Mouse (Mus musculus) embryonic facial prominence, embryonic 12.5 days (tissue): ENCODE data around the gene Pld2. TPM values are rescaled to one million over a fixed set of nuclear protein-coding genes. Genes with fewer than 3 reads are reported as not detected.
"Not testable (repeated sequence)": the region's sequence is repeated elsewhere in the genome, so short reads cannot be mapped to it uniquely, and the experiment has no call there.

Experiments
- ATAC-seq: fragments of 200-750 bp; cut with Nextera tagmentation; 2 replicates; pipeline ENCODE4 v1.8.0; 2017; ENCODE audit not compliant: insufficient number of reproducible peaks, insufficient read depth, low FRiP score, low TSS enrichment
- H3K27ac ChIP-seq: fragments of 300-500 bp; sonication (generic); 2 replicates; pipeline ENCODE4 v1.5.1; 2016; ENCODE audit warnings: mild to moderate bottlenecking
- H3K27me3 ChIP-seq: fragments of 300-500 bp; sonication (generic); 2 replicates; pipeline ENCODE4 v1.6.1; 2016; ENCODE audit warnings: mild to moderate bottlenecking, moderate library complexity
- H3K36me3 ChIP-seq: fragments of 300-500 bp; sonication (generic); 2 replicates; pipeline ENCODE4 v1.6.1; 2016; ENCODE audit warnings: mild to moderate bottlenecking
- H3K4me1 ChIP-seq: fragments of 300-500 bp; sonication (generic); 2 replicates; pipeline ENCODE4 v1.6.1; 2016
- H3K4me2 ChIP-seq: fragments of 300-500 bp; sonication (generic); replicated peaks from 2 replicates; pipeline ENCODE4 v1.6.1; 2016; ENCODE audit warnings: mild to moderate bottlenecking, moderate library complexity
- H3K4me3 ChIP-seq: fragments of 300-500 bp; sonication (generic); 2 replicates; pipeline ENCODE4 v1.5.1; 2016; ENCODE audit warnings: mild to moderate bottlenecking
- H3K9ac ChIP-seq: fragments of 300-500 bp; sonication (generic); 2 replicates; pipeline ENCODE4 v1.6.1; 2016; ENCODE audit warnings: mild to moderate bottlenecking, moderate library complexity
- H3K9me3 ChIP-seq: fragments of 300-500 bp; sonication (generic); 2 replicates; pipeline ENCODE4 v1.6.1; 2016; ENCODE audit warnings: mild to moderate bottlenecking, moderate library complexity
- WGBS: fragments of 180-500 bp; shearing (Covaris S2); methylation state at CpG from one replicate; pipeline ENCODE4 v1.1.7; 2016; 5-methylcytosine and 5-hydroxymethylcytosine counted together
- polyA plus RNA-seq: library from polyadenylated mRNA; unstranded; fragments of >200 nt; fragmentation: Nextera tagmentation; extraction: Ambion mirVana; gene quantifications from 2 replicates; pipeline ENCODE4 v1.2.1, GENCODE M21; 2016

Gene Pld2
- polyA plus RNA-seq, 1 experiment from 2014 or later = 6.7 TPM

GRCm38 (mm10) chr11:70562287-70562994 lies 22.6 kb downstream of the Pld2 start, which contains the start of gene Mink1:
Gene Mink1, plus strand, starts transcription at chr11:70562881.
- under 1% methylated on average over 43 of the region's 57 CpGs for WGBS
- Histone ChIP-seq H3K4me1 (peaks cover 27% of the 10 kb centered on the region), H3K27me3 (no peaks in the 10 kb centered on the region), H3K9me3 (no peaks in the 10 kb centered on the region), H3K27ac (peak within 1 kb of the TSS; percentile 88), H3K4me3 (peak within 1 kb of the TSS; percentile 82), H3K36me3 (no peaks in the 10 kb centered on the region), H3K4me2 (peak within 1 kb of the TSS; percentile 78), H3K9ac (peak within 1 kb of the TSS; percentile 83)
- ATAC-seq = peak; percentile 86

GRCm38 (mm10) chr11:70562995-70563469 lies 23.2 kb downstream of the Pld2 start:
- ATAC-seq = peak; percentile 19
- H3K9me3 ChIP-seq = no peaks in the 10 kb centered on the region
- WGBS = 0% methylated on average over 28 of the region's 31 CpGs
- peak overlapping the region; percentile 78 for H3K4me2 ChIP-seq
- peak overlapping the region; percentile 83 for H3K9ac ChIP-seq
- H3K27me3 ChIP-seq = no peaks in the 10 kb centered on the region
- peak overlapping the region; percentile 82 for H3K4me3 ChIP-seq
- H3K36me3 ChIP-seq = no peaks in the 10 kb centered on the region
- H3K27ac ChIP-seq = peak overlapping the region; percentile 88
- peaks cover 27% of the 10 kb centered on the region for H3K4me1 ChIP-seq

- Histone ChIP-seq H3K36me3 (no peaks in the 10 kb centered on the region), H3K9ac (peak overlapping the region; percentile 83), H3K4me2 (peak overlapping the region; percentile 78), H3K4me3 (peak overlapping the region; percentile 82), H3K4me1 (peaks cover 27% of the 10 kb centered on the region), H3K27me3 (no peaks in the 10 kb centered on the region), H3K27ac (peak overlapping the region; percentile 88), H3K9me3 (no peaks in the 10 kb centered on the region)
- 0 out of 2 replicates have a peak, but pooled peaks have one; percentile 43 for ATAC-seq
- under 1% methylated on average over 25 of the region's 25 CpGs for WGBS
These were observed 23.8 kb downstream of the Pld2 start for GRCm38 (mm10) chr11:70563470-70564275.

- Histone ChIP-seq H3K4me1 (peaks cover 27% of the 10 kb centered on the region), H3K36me3 (no peaks in the 10 kb centered on the region), H3K27ac (peak overlapping the region; percentile 88), H3K4me3 (peak overlapping the region; percentile 82), H3K27me3 (no peaks in the 10 kb centered on the region), H3K9ac (peak overlapping the region; percentile 83), H3K4me2 (peak overlapping the region; percentile 78), H3K9me3 (no peaks in the 10 kb centered on the region)
- no peak for ATAC-seq
- WGBS = 35% methylated on average over 4 of the region's 4 CpGs
These were observed 24.5 kb downstream of the Pld2 start for GRCm38 (mm10) chr11:70564276-70564873.

GRCm38 (mm10) chr11:70566586-70566985 lies 26.7 kb downstream of the Pld2 start:
- H3K27ac ChIP-seq = no peak overlapping the region
- no peak overlapping the region for H3K4me3 ChIP-seq
- WGBS = 77% methylated on average over 7 of the region's 7 CpGs
- no peaks in the 10 kb centered on the region for H3K27me3 ChIP-seq
- H3K4me2 ChIP-seq = no peak overlapping the region
- no peak for ATAC-seq
- H3K9me3 ChIP-seq = no peaks in the 10 kb centered on the region
- peaks cover 27% of the 10 kb centered on the region for H3K4me1 ChIP-seq
- H3K9ac ChIP-seq = no peak overlapping the region
- H3K36me3 ChIP-seq = no peaks in the 10 kb centered on the region

DNA sequence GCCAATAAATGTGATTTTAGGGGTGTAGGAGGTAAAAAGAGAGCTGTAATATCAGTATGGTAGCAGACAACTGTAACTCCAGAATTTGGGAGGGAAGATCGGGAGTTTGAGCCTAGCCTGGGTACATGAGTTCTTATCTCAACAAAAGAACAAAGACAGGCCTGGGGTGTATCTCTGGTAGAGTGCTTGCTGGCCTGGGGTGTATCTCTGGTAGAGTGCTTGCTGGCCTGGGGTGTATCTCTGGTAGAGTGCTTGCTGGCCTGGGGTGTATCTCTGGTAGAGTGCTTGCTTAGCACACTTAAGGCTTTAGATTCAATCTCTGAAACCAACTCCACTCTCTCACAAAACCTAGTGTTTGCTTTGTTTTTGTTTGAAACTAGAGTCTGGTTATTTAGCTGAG lies 30.8 kb downstream of the Pld2 start:
- H3K4me2 ChIP-seq, H3K36me3 ChIP-seq, ATAC-seq, H3K27me3 ChIP-seq, H3K4me3 ChIP-seq, H3K9me3 ChIP-seq, H3K27ac ChIP-seq, H3K9ac ChIP-seq: not testable (repeated sequence)
- peaks cover 10% of the 10 kb centered on the region for H3K4me1 ChIP-seq
- 95% methylated on average over 1 of the region's 1 CpGs for WGBS

DNA sequence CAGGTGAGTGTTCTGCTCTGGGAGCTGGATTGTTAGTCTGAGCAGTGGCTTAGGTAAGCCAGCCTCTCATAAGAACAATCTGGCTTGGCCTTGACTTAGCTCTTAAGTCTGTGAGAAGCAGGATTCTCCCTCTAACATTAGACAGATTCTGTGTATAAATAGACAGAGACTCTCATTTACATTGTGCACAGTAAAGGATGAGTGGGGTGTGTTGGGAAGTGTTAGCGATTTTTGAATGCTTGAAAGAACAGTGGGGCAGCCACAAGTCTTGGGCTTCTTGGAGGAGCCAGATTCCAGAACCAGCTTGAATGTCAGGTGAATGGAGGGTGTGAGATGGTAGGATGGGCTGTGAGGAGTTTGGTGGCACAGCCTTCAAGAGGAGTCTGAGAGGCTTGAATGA lies 31.8 kb downstream of the Pld2 start:
- Histone ChIP-seq H3K27ac (no peak overlapping the region), H3K4me1 (peaks cover 5% of the 10 kb centered on the region; the same call in 1 of the 2 replicates)
- WGBS = 82% methylated on average over 1 of the region's 1 CpGs

DNA sequence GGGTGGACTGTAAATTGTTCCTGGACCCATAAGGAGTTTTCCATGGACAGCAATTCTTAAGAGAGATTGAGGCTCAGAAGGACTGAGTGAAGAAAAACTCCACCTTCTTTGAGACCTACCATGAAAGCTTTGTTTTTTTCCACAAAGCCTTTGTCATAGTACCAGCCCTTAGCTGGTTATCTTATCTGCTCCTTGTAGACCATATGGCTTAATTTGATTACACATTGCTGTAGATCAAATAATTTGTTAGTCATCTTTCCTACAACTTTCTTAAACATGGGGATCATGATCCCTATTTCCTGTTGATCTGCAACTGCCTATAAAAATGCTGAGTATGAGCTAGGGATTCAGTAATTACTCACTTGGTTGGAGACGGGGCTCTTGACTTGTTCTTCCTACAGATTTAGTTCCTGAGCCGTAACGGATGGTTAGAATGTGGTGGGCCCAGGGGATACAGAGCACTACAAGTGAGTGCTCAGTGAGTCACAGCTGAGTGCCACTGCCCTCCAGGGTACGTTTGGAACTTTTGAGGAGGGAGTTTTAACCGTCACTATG lies 32.6 kb downstream of the Pld2 start:
- Histone ChIP-seq H3K9me3 (no peaks in the 10 kb centered on the region), H3K27me3 (no peaks in the 10 kb centered on the region), H3K36me3 (no peaks in the 10 kb centered on the region; the same call in 1 of the 2 replicates), H3K4me1 (peaks cover 11% of the 10 kb centered on the region; the same call in 1 of the 2 replicates), H3K9ac (no peak overlapping the region), H3K4me3 (no peak overlapping the region), H3K27ac (no peak overlapping the region), H3K4me2 (no peak overlapping the region)
- 61% methylated on average over 5 of the region's 5 CpGs for WGBS
- ATAC-seq = no peak

More for the DNA sequence above, 31.8 kb downstream of the Pld2 start:
- no peak for ATAC-seq
- H3K4me3 ChIP-seq = no peak overlapping the region
- no peak overlapping the region for H3K4me2 ChIP-seq
- H3K9ac ChIP-seq = no peak overlapping the region
- H3K27me3 ChIP-seq = no peaks in the 10 kb centered on the region
- H3K9me3 ChIP-seq = no peaks in the 10 kb centered on the region
- H3K36me3 ChIP-seq = no peaks in the 10 kb centered on the region; the same call in 1 of the 2 replicates

GRCm38 (mm10) chr11:70573872-70574271 lies 34.0 kb downstream of the Pld2 start:
- no peak overlapping the region for H3K9ac ChIP-seq
- H3K9me3 ChIP-seq = no peaks in the 10 kb centered on the region
- H3K27ac ChIP-seq = no peak overlapping the region
- no peak overlapping the region for H3K4me3 ChIP-seq
- H3K36me3 ChIP-seq = no peaks in the 10 kb centered on the region; the same call in 1 of the 2 replicates
- H3K27me3 ChIP-seq = no peaks in the 10 kb centered on the region
- 75% methylated on average over 6 of the region's 6 CpGs for WGBS
- no peak overlapping the region for H3K4me2 ChIP-seq
- H3K4me1 ChIP-seq = peaks cover 26% of the 10 kb centered on the region
- no peak for ATAC-seq

GRCm38 (mm10) chr11:70577201-70577600 lies 37.3 kb downstream of the Pld2 start:
- Histone ChIP-seq H3K9ac (no peak overlapping the region), H3K4me3 (no peak overlapping the region), H3K27me3 (no peaks in the 10 kb centered on the region), H3K27ac (no peak overlapping the region; the same call in 1 of the 2 replicates), H3K4me2 (no peak overlapping the region), H3K36me3 (no peaks in the 10 kb centered on the region; the same call in 1 of the 2 replicates), H3K4me1 (peaks cover 46% of the 10 kb centered on the region), H3K9me3 (no peaks in the 10 kb centered on the region)
- no peak for ATAC-seq
- WGBS = 79% methylated on average over 3 of the region's 3 CpGs

- no peak for ATAC-seq
- Histone ChIP-seq H3K4me3 (no peak overlapping the region), H3K27ac (no peak overlapping the region), H3K27me3 (no peaks in the 10 kb centered on the region), H3K4me1 (peaks cover 63% of the 10 kb centered on the region), H3K9me3 (no peaks in the 10 kb centered on the region), H3K9ac (no peak overlapping the region), H3K4me2 (no peak overlapping the region), H3K36me3 (no peaks in the 10 kb centered on the region; the same call in 1 of the 2 replicates)
- WGBS = 88% methylated on average over 6 of the region's 6 CpGs
These were observed 39.1 kb downstream of the Pld2 start for GRCm38 (mm10) chr11:70578962-70579361.
